Mouse (Mus musculus) ES-E14 (cell line): ENCODE data around the gene Gipc3. TPM values are rescaled to one million over a fixed set of nuclear protein-coding genes. Genes with fewer than 3 reads are reported as not detected.

Experiments
- DNase-seq: peaks from one replicate; pipeline ENCODE4 v3.0.0-alpha.2; 2013; ENCODE audit warnings: low read depth, low spot score
- H3K27ac ChIP-seq: 2 replicates; pipeline ENCODE4 v1.5.1; 2012; ENCODE audit warnings: low read depth, mild to moderate bottlenecking, low read length, moderate library complexity, mixed read lengths; ENCODE audit not compliant: poor library complexity, insufficient read depth, severe bottlenecking
- H3K36me3 ChIP-seq: 2 replicates; pipeline ENCODE4 v1.6.1; 2012; ENCODE audit warnings: mild to moderate bottlenecking, low read length, moderate library complexity, mixed read lengths; ENCODE audit not compliant: control insufficient read depth, poor library complexity, insufficient read depth, severe bottlenecking
- H3K4me1 ChIP-seq, 2 experiments: fragments of 150-350 bp in 1 of 2; sonication (generic) in 1 of 2; 2 replicates each; pipeline ENCODE4 v1.6.1; 2012; ENCODE audit warnings: low read length in 2 of 2, mild to moderate bottlenecking in 1 of 2, mixed read lengths in 1 of 2; ENCODE audit not compliant: control insufficient read depth in 2 of 2, insufficient read depth in 2 of 2, poor library complexity in 1 of 2
- H3K4me3 ChIP-seq, 2 experiments: fragments of 150-350 bp in 1 of 2; sonication (generic) in 1 of 2; 2 replicates each; pipeline ENCODE4 v1.5.1; 2012; ENCODE audit warnings: low read length in 2 of 2, low read depth in 1 of 2, mild to moderate bottlenecking in 1 of 2, mixed read lengths in 1 of 2; ENCODE audit not compliant: insufficient read depth in 1 of 2, poor library complexity in 1 of 2, severe bottlenecking in 1 of 2
- H3K9ac ChIP-seq: 2 replicates; pipeline ENCODE4 v1.6.1; 2012; ENCODE audit warnings: low read depth, mild to moderate bottlenecking, low read length, mixed read lengths; ENCODE audit not compliant: poor library complexity, insufficient read depth, severe bottlenecking
- H3K9me3 ChIP-seq: fragments of 150-350 bp; sonication (generic); 2 replicates; pipeline ENCODE4 v1.6.1; 2012; ENCODE audit warnings: low read depth, mild to moderate bottlenecking, low read length; ENCODE audit not compliant: control insufficient read depth, insufficient read depth
- CHD2 ChIP-seq: IDR thresholded peaks from 2 replicates; pipeline ENCODE4 v1.6.1; 2014; ENCODE audit warnings: mild to moderate bottlenecking, low read depth, low read length, inconsistent platforms
- HCFC1 ChIP-seq: IDR thresholded peaks from 2 replicates; pipeline ENCODE4 v1.6.1; 2012; ENCODE audit warnings: low read length, inconsistent platforms, borderline replicate concordance; ENCODE audit not compliant: insufficient read depth
- MAFK ChIP-seq: IDR thresholded peaks from 2 replicates; pipeline ENCODE4 v1.6.1; 2014; ENCODE audit warnings: mild to moderate bottlenecking, low read depth, low read length, inconsistent platforms; ENCODE audit not compliant: insufficient read depth
- ZC3H11A ChIP-seq: IDR thresholded peaks from 2 replicates; pipeline ENCODE4 v1.6.1; 2012; ENCODE audit warnings: low read depth, mild to moderate bottlenecking, inconsistent platforms, low read length, borderline replicate concordance
- ZNF384 ChIP-seq: IDR thresholded peaks from 2 replicates; pipeline ENCODE4 v1.6.1; 2012; ENCODE audit warnings: low read depth, low read length, inconsistent platforms
- in situ Hi-C, 2 experiments: fragments of 600-800 bp; cut with MboI; formaldehyde crosslinking; loops; one replicate each; pipeline ENCODE4 v1.15.1; 2025; ENCODE audit warnings: low sequenced_read_pairs in 2 of 2, inconsistent platforms in 1 of 2; ENCODE audit not compliant: unreplicated experiment in 2 of 2
- total RNA-seq: library from RNA; depleted of rRNA; stranded (reverse); fragments of 300-350 nt; gene quantifications from 2 replicates; pipeline ENCODE4 v1.2.3, GENCODE M21; 2012

Gene Gipc3
- total RNA-seq, 1 experiment = 0.09 TPM

GRCm38 (mm10) chr10:81349146-81349545, 6.1 kb upstream of the Gipc3 start:
- Histone ChIP-seq H3K4me1 (peaks cover 4 to 12% of the 10 kb centered on the region in 2 experiments; a peak in 3 of 4 replicates), H3K9me3 (no peaks in the 10 kb centered on the region), H3K9ac (no peak overlapping the region; the same call in 1 of the 2 replicates), H3K36me3 (no peaks in the 10 kb centered on the region), H3K27ac (no peak overlapping the region; the same call in 1 of the 2 replicates), H3K4me3 (peak overlapping the region; percentile 69 to 87)
- peak; percentile 87 for DNase-seq
- no peak for TF ChIP-seq HCFC1
- no peak for TF ChIP-seq MAFK
- no peak for TF ChIP-seq ZNF384
- no peak for TF ChIP-seq ZC3H11A
- no peak for TF ChIP-seq CHD2
- in situ Hi-C loops = no loop called here

GRCm38 (mm10) chr10:81346453-81347067, 3.5 kb upstream of the Gipc3 start:
- Histone ChIP-seq H3K9me3 (no peaks in the 10 kb centered on the region), H3K4me3 (peak overlapping the region; percentile 31 to 60), H3K4me1 (peaks cover 4 to 8% of the 10 kb centered on the region in 2 experiments; a peak in 3 of 4 replicates), H3K36me3 (no peaks in the 10 kb centered on the region), H3K9ac (peak overlapping the region; percentile 64; the same call in 1 of the 2 replicates), H3K27ac (no peak overlapping the region)
- DNase-seq = no peak
- TF ChIP-seq ZNF384 (no peak), ZC3H11A (no peak), HCFC1 (no peak), MAFK (no peak), CHD2 (no peak)
- in situ Hi-C loops = no loop called here

GRCm38 (mm10) chr10:81345162-81345534, 2.1 kb upstream of the Gipc3 start:
- no peak for DNase-seq
- H3K4me3 ChIP-seq = no peak overlapping the region
- in situ Hi-C loops = no loop called here
- H3K27ac ChIP-seq = no peak overlapping the region
- H3K4me1 ChIP-seq = peaks cover 4 to 18% of the 10 kb centered on the region in 2 experiments; a peak in 3 of 4 replicates
- no peak overlapping the region for H3K9ac ChIP-seq
- H3K36me3 ChIP-seq = no peaks in the 10 kb centered on the region
- TF ChIP-seq ZC3H11A (no peak), CHD2 (no peak), HCFC1 (no peak), ZNF384 (no peak), MAFK (no peak)
- no peaks in the 10 kb centered on the region for H3K9me3 ChIP-seq

GRCm38 (mm10) chr10:81344421-81345161, 1.5 kb upstream of the Gipc3 start:
- no peak for DNase-seq
- H3K27ac ChIP-seq = no peak overlapping the region
- TF ChIP-seq MAFK (no peak), ZC3H11A (no peak), ZNF384 (no peak), CHD2 (no peak)
- peaks cover 3 to 21% of the 10 kb centered on the region in 2 experiments; a peak in 3 of 4 replicates for H3K4me1 ChIP-seq
- in situ Hi-C loops = no loop called here
- H3K4me3 ChIP-seq = no peak overlapping the region
- H3K9ac ChIP-seq = no peak overlapping the region
- no peaks in the 10 kb centered on the region for H3K36me3 ChIP-seq
- H3K9me3 ChIP-seq = no peaks in the 10 kb centered on the region
